Mouse (Mus musculus) forebrain, postnatal 0 days (tissue): ENCODE measurements at regions not wholly inside any gene's neighbourhood (a gene's known extent, or its start where the extent isn't known, plus 50 kb on each side); places are given as distances from the start of the nearest gene placed in this dataset.
A peak's percentile ranks its signal among the peaks of the same experiment; 100 is the strongest.

Experiments
- ATAC-seq: fragments of 200-750 bp; cut with Nextera tagmentation; 2 replicates; pipeline ENCODE4 v1.8.0; 2017; ENCODE audit warnings: mild to moderate bottlenecking, moderate library complexity
- DNase-seq: peaks from one replicate; pipeline ENCODE4 v3.0.0-alpha.2; 2015
- H3K27ac ChIP-seq: fragments of 300-500 bp; sonication (generic); 2 replicates; pipeline ENCODE4 v1.5.1; 2014; ENCODE audit warnings: low read depth, mild to moderate bottlenecking, antibody characterized with exemption, low read length, moderate library complexity, mixed read lengths
- H3K27me3 ChIP-seq: fragments of 300-500 bp; sonication (generic); 2 replicates; pipeline ENCODE4 v1.6.1; 2014; ENCODE audit warnings: mild to moderate bottlenecking, low read length, mixed read lengths; ENCODE audit not compliant: insufficient read depth
- H3K36me3 ChIP-seq: fragments of 300-500 bp; sonication (generic); 2 replicates; pipeline ENCODE4 v1.6.1; 2014; ENCODE audit warnings: mild to moderate bottlenecking, moderate library complexity; ENCODE audit not compliant: insufficient read depth
- H3K4me1 ChIP-seq: fragments of 300-500 bp; sonication (generic); 2 replicates; pipeline ENCODE4 v1.6.1; 2014; ENCODE audit warnings: antibody characterized with exemption; ENCODE audit not compliant: insufficient read depth
- H3K4me2 ChIP-seq: fragments of 300-500 bp; sonication (generic); 2 replicates; pipeline ENCODE4 v1.6.1; 2014; ENCODE audit warnings: low read depth, mild to moderate bottlenecking, moderate library complexity
- H3K4me3 ChIP-seq: fragments of 300-500 bp; sonication (generic); 2 replicates; pipeline ENCODE4 v1.5.1; 2014; ENCODE audit warnings: low read depth, low read length, mixed read lengths
- H3K9ac ChIP-seq: fragments of 300-500 bp; sonication (generic); 2 replicates; pipeline ENCODE4 v1.6.1; 2014; ENCODE audit warnings: mild to moderate bottlenecking
- H3K9me3 ChIP-seq: fragments of 300-500 bp; sonication (generic); 2 replicates; pipeline ENCODE4 v1.6.1; 2016; ENCODE audit warnings: low read length
- CTCF ChIP-seq: sonication (generic); IDR thresholded peaks from 2 replicates; pipeline ENCODE4 v1.5.1; 2016; ENCODE audit warnings: antibody characterized with exemption, control low read depth, low read depth
- WGBS: fragments of 180-500 bp; shearing (Covaris S2); extraction: QIAGEN DNeasy Blood & Tissue Kit; methylation state at CpG from one replicate; pipeline ENCODE4 v1.1.7; 2014; 5-methylcytosine and 5-hydroxymethylcytosine counted together

- Histone ChIP-seq H3K27ac (no peak overlapping the region), H3K9me3 (no peaks in the 10 kb centered on the region), H3K4me2 (no peak overlapping the region), H3K4me3 (no peak overlapping the region), H3K9ac (no peak overlapping the region), H3K4me1 (no peaks in the 10 kb centered on the region), H3K27me3 (no peaks in the 10 kb centered on the region), H3K36me3 (no peaks in the 10 kb centered on the region)
- 83% methylated on average over 3 of the region's 3 CpGs for WGBS
- DNase-seq: no peak
- no peak for TF ChIP-seq CTCF
- no peak for ATAC-seq
Observed at GRCm38 (mm10) chr15:29026219-29026618, 822.7 kb downstream of the Dnah5 start.

- Histone ChIP-seq H3K27ac (no peak overlapping the region), H3K4me1 (no peaks in the 10 kb centered on the region), H3K36me3 (no peaks in the 10 kb centered on the region), H3K9ac (no peak overlapping the region), H3K4me3 (no peak overlapping the region), H3K4me2 (no peak overlapping the region), H3K9me3 (no peaks in the 10 kb centered on the region), H3K27me3 (no peaks in the 10 kb centered on the region)
- 88% methylated on average over 2 of the region's 2 CpGs for WGBS
- DNase-seq: no peak
- ATAC-seq: no peak
- TF ChIP-seq CTCF: no peak
Observed at GRCm38 (mm10) chr15:29038903-29039302, 835.4 kb downstream of the Dnah5 start.

GRCm38 (mm10) chr15:29051166-29051565 lies 847.6 kb downstream of the Dnah5 start:
- H3K27ac ChIP-seq: no peak overlapping the region
- no peaks in the 10 kb centered on the region for H3K27me3 ChIP-seq
- DNase-seq: no peak
- no peaks in the 10 kb centered on the region for H3K9me3 ChIP-seq
- no peaks in the 10 kb centered on the region for H3K36me3 ChIP-seq
- 87% methylated on average over 1 of the region's 1 CpGs for WGBS
- no peak overlapping the region for H3K4me3 ChIP-seq
- ATAC-seq: no peak
- TF ChIP-seq CTCF: no peak
- H3K4me2 ChIP-seq: no peak overlapping the region
- H3K9ac ChIP-seq: no peak overlapping the region
- H3K4me1 ChIP-seq: no peaks in the 10 kb centered on the region

GRCm38 (mm10) chr15:29051787-29052186 lies 848.2 kb downstream of the Dnah5 start:
- no peak overlapping the region for H3K27ac ChIP-seq
- no peak overlapping the region for H3K4me2 ChIP-seq
- H3K27me3 ChIP-seq: no peaks in the 10 kb centered on the region
- no peak overlapping the region for H3K9ac ChIP-seq
- peak; percentile 59; the same call in 1 of the 2 replicates for ATAC-seq
- peak; percentile 56 for DNase-seq
- WGBS: 31% methylated on average over 3 of the region's 3 CpGs
- no peak overlapping the region for H3K4me3 ChIP-seq
- H3K36me3 ChIP-seq: no peaks in the 10 kb centered on the region
- TF ChIP-seq CTCF: no peak
- H3K4me1 ChIP-seq: no peaks in the 10 kb centered on the region
- H3K9me3 ChIP-seq: no peaks in the 10 kb centered on the region

- Histone ChIP-seq H3K4me2 (no peak overlapping the region), H3K9me3 (no peaks in the 10 kb centered on the region), H3K9ac (no peak overlapping the region), H3K27me3 (no peaks in the 10 kb centered on the region), H3K4me1 (no peaks in the 10 kb centered on the region), H3K4me3 (no peak overlapping the region), H3K36me3 (no peaks in the 10 kb centered on the region), H3K27ac (no peak overlapping the region)
- DNase-seq: no peak
- TF ChIP-seq CTCF: no peak
- ATAC-seq: no peak
Observed at GRCm38 (mm10) chr15:29061016-29061415, 857.5 kb downstream of the Dnah5 start.

- Histone ChIP-seq H3K4me1 (no peaks in the 10 kb centered on the region), H3K27me3 (no peaks in the 10 kb centered on the region), H3K4me3 (no peak overlapping the region), H3K9ac (no peak overlapping the region), H3K9me3 (no peaks in the 10 kb centered on the region), H3K27ac (no peak overlapping the region), H3K36me3 (no peaks in the 10 kb centered on the region), H3K4me2 (no peak overlapping the region)
- no peak for TF ChIP-seq CTCF
- WGBS: 70% methylated on average over 1 of the region's 1 CpGs
- peak; percentile 82 for ATAC-seq
- peak; percentile 18 for DNase-seq
Observed at GRCm38 (mm10) chr15:29069066-29069465, 865.5 kb downstream of the Dnah5 start.

- Histone ChIP-seq H3K4me3 (no peak overlapping the region), H3K4me2 (no peak overlapping the region), H3K9ac (no peak overlapping the region), H3K27me3 (no peaks in the 10 kb centered on the region), H3K27ac (no peak overlapping the region), H3K36me3 (no peaks in the 10 kb centered on the region), H3K9me3 (no peaks in the 10 kb centered on the region), H3K4me1 (no peaks in the 10 kb centered on the region)
- no peak for ATAC-seq
- no peak for TF ChIP-seq CTCF
- no peak for DNase-seq
Observed at GRCm38 (mm10) chr15:29077748-29078147, 874.2 kb downstream of the Dnah5 start.

GRCm38 (mm10) chr15:29104541-29104940 lies 901.0 kb downstream of the Dnah5 start:
- H3K4me3 ChIP-seq: no peak overlapping the region
- no peaks in the 10 kb centered on the region for H3K4me1 ChIP-seq
- H3K36me3 ChIP-seq: no peaks in the 10 kb centered on the region
- H3K4me2 ChIP-seq: no peak overlapping the region
- ATAC-seq (peak; percentile 82), DNase-seq (peak; percentile 49)
- no peaks in the 10 kb centered on the region for H3K27me3 ChIP-seq
- no peak overlapping the region for H3K27ac ChIP-seq
- TF ChIP-seq CTCF: no peak
- 76% methylated on average over 1 of the region's 1 CpGs for WGBS
- H3K9ac ChIP-seq: no peak overlapping the region
- H3K9me3 ChIP-seq: no peaks in the 10 kb centered on the region
